Mouse (Mus musculus): Measurements from ENCODE around the gene Acp5.

Gene Acp5

GRCm38 (mm10) chr9:22092746-22093145 is 42.8 kb downstream of the Acp5 start:
- DNase-seq, result no peak

GRCm38 (mm10) chr9:22089986-22090385 is 45.5 kb downstream of the Acp5 start:
- DNase-seq, result no peak

GRCm38 (mm10) chr9:22089281-22089680 is 46.2 kb downstream of the Acp5 start:
- no peak for DNase-seq

GRCm38 (mm10) chr9:22087034-22087618 is 48.4 kb downstream of the Acp5 start:
- no peak for DNase-seq

- DNase-seq, result no peak
Measured at GRCm38 (mm10) chr9:22086012-22086411, 49.5 kb downstream of the Acp5 start.

GRCm38 (mm10) chr9:22085022-22085834 is 50.3 kb downstream of the Acp5 start, which contains the start of gene Ecsit:
Gene Ecsit, minus strand, starts transcription at chr9:22085438.
- peak; percentile 97 for DNase-seq

- no peak for DNase-seq
Measured at GRCm38 (mm10) chr9:22084667-22085021, 50.9 kb downstream of the Acp5 start.
